18 mouse cellular contexts compared by ENCODE assay signal in the genomic region with DNA sequence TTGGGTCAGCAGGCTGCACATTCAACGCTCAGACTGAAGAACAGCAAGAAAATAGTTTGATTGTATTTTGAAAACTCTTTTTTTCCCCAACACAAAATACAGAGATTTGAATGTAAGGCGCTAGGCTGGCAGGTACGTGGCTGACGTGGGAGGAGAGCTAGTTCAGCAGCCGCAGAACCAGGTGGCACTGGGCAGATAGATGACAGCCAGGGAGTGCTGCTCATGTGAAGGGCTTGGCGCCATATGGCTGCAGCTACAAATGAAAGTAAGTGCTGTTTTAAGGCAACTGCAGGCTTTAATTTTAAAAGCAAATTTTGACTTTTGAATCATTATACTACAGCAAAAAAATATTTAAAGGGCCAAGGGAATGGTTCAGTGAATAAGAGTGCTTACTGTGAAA. TPM values are rescaled to one million over a fixed set of nuclear protein-coding genes. Genes with fewer than 3 reads are reported as not detected.
A peak's percentile ranks its signal among the peaks of the same experiment; 100 is the strongest.
DNase-seq lines count a peak whose midpoint lies in the region; ATAC-seq and TF ChIP-seq lines count a peak whose summit lies in the region.
"Had no signal": no experiment of that assay in that cellular context is flagged by ENCODE, and none has a peak within 500 bp of the region (broad histone marks: within the 10 kb centered on the region; RNA-seq: fewer than 3 reads in every experiment).

No protein-coding gene starts in this region.

- peaks cover 12% of the 10 kb centered on the region for H3K4me1 ChIP-seq in intestine, postnatal 0 days (replicated peaks; ENCODE audit: control insufficient read depth, insufficient read depth, low read length)

- ATAC-seq in intestine, postnatal 0 days = no peak
- ATAC-seq: inflammation-experienced regulatory T-cells, adult 6 months had no signal

- WGBS in intestine, postnatal 0 days = 57% methylated on average over 6 of the region's 6 CpGs

- no peak overlapping the region for H3K9ac ChIP-seq in intestine, postnatal 0 days (ENCODE audit: low read depth, low read length)
- H3K9ac ChIP-seq: lung, embryonic 14.5 days had no signal

- no peak overlapping the region for H3K4me2 ChIP-seq in intestine, postnatal 0 days (replicated peaks; ENCODE audit: low read depth)
- H3K4me2 ChIP-seq: lung, embryonic 14.5 days had no signal

- intact Hi-C loops in left cerebral cortex, postnatal 4 days (cut with DNase I) = no loop called here
- intact Hi-C loops in left cerebral cortex, adult 2 months (cut with DNase I) = loop anchor here (5.0 kb wide), 1 partner anchor 80 kb away; no protein-coding TSS in a partner anchor

- no peaks in the 10 kb centered on the region for H3K27me3 ChIP-seq in intestine, postnatal 0 days (replicated peaks; ENCODE audit: control insufficient read depth, insufficient read depth, low read length)

- H3K27ac ChIP-seq in left cerebral cortex, adult 2 months = no peak overlapping the region
- no peak overlapping the region; the same call in 1 of the 2 replicates for H3K27ac ChIP-seq in intestine, postnatal 0 days (ENCODE audit: low read depth, low read length)
- H3K27ac ChIP-seq: gastrocnemius, adult 2 months; heart, embryonic 10.5 days had no signal

- H3K4me3 ChIP-seq in left cerebral cortex, adult 2 months = no peak overlapping the region
- no peak overlapping the region for H3K4me3 ChIP-seq in intestine, postnatal 0 days (ENCODE audit: low read depth, low read length)
- H3K4me3 ChIP-seq: gastrocnemius, adult 2 months; heart, embryonic 10.5 days had no signal

- no peak for TF ChIP-seq CTCF in left cerebral cortex, adult 2 months (IDR thresholded peaks at IDR 0.05)
- TF ChIP-seq CTCF in intestine, postnatal 0 days (IDR thresholded peaks at IDR 0.05; ENCODE audit: low read depth) = no peak

- peak; percentile 38 for DNase-seq in left cerebral cortex, adult 11 months (ENCODE audit: low spot score)
- DNase-seq in left cerebral cortex, postnatal 4 days = no peak
- peak; percentile 39 to 81 for DNase-seq in frontal cortex, postnatal 36 days (ENCODE audit: low spot score in 2 of 2)
- DNase-seq in left cerebral cortex, adult 2 months (ENCODE audit: extremely low spot score in 1 of 2, low spot score in 2 of 2) = peak; percentile 36 to 54
- DNase-seq in right cerebral cortex, postnatal 25 days = peak; percentile 76
- no peak for DNase-seq in urinary bladder, adult 2 months (ENCODE audit: low spot score)
- DNase-seq: adrenal gland, adult 8-10 months; cerebellum, adult 9-11 months; embryo, embryonic 11 days; gastrocnemius, adult 2 months; heart, postnatal 4 days; kidney, postnatal 14 days; spleen, adult 18-20 months had no signal

- no peaks in the 10 kb centered on the region for H3K9me3 ChIP-seq in intestine, postnatal 0 days (ENCODE audit: control insufficient read depth)
- H3K9me3 ChIP-seq: G1E; heart, embryonic 10.5 days had no signal

- H3K36me3 ChIP-seq in intestine, postnatal 0 days (ENCODE audit: control insufficient read depth, insufficient read depth) = no peaks in the 10 kb centered on the region
- H3K36me3 ChIP-seq: heart, embryonic 10.5 days had no signal

RNA-seq across cellular contexts. Expression of a gene that starts 24.1 kb away (rescaled TPM):
- 1 to 10 TPM; 6.0 to 6.4 TPM for total RNA-seq in left cerebral cortex, postnatal 4 days (2021)
- 1 to 10 TPM; 7.1 to 7.5 TPM for total RNA-seq in left cerebral cortex, adult 2 months (2021)
- polyA plus RNA-seq in urinary bladder, adult 2 months (2012; rRNA removed) = 15.0 and 17.6 TPM in 2 replicates
- polyA plus RNA-seq in intestine, postnatal 0 days (2015; fragmentation: Nextera tagmentation; extraction: Ambion mirVana) = 5.0 and 5.9 TPM in 2 replicates

Comparison
In these comparisons a context has a peak if more than half of its experiments do, and no peak if none do; other contexts are left out.
1. DNase-seq: peak in left cerebral cortex, adult 11 months (single experiment), frontal cortex, postnatal 36 days (2 of 2), left cerebral cortex, adult 2 months (2 of 2) and right cerebral cortex, postnatal 25 days (single experiment); none in left cerebral cortex, postnatal 4 days (single experiment) and urinary bladder, adult 2 months (single experiment).